Mouse (Mus musculus) frontal cortex, postnatal 10 days (tissue): ENCODE results near the gene Arhgap24.

Experiments used
- DNase-seq, 2 experiments: peaks; one replicate each; pipeline ENCODE4 v3.0.0; 2022; ENCODE audit warnings: low spot score in 2 of 2, mixed read lengths in 1 of 2

The Arhgap24 gene

GRCm38 (mm10) chr5:102498747-102499146 is 17.6 kb downstream of the Arhgap24 start:
- no peak for DNase-seq

DNA sequence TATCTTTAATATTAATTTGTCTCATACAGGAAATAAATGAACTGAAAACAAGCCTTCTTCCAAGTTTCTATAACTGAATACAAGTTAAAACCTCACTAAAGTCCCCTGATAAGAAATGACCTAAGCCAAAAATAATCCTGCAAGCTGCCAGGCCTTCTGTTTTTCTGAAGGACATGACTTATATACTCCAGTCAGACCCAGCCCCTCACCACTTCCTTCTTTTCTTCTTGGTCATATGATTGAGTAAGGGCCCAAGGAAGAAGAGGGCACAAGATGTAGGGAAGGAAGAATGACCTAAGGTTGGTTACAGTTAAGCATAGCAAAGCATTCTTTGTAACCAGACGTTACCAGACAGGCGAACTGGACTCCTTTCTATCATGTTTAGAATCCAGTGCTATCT is 21.1 kb downstream of the Arhgap24 start:
- no peak for DNase-seq

- DNase-seq, result no peak
These were observed 21.9 kb downstream of the Arhgap24 start for GRCm38 (mm10) chr5:102503066-102503465.

- no peak for DNase-seq
These were observed 22.7 kb downstream of the Arhgap24 start for GRCm38 (mm10) chr5:102503868-102504267.

DNA sequence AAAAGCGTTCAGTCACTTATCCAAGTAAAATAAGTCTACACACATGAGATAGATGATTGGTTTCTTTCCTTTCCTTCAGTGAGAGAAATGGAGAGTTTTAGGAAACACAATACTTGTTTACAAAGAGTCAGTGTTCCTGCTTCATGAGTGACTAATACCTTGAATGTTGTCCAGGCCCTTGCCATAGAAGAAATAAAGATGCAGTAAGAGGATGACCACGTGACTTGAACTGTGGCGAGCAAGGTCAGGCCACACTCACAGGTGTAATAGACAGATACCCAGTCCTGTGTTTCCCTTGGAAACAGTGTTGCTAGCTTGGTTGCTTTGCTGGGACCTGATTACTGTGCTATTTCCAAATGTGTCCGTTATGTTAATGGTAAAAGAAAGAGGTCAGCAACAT is 23.4 kb downstream of the Arhgap24 start:
- no peak for DNase-seq

DNA sequence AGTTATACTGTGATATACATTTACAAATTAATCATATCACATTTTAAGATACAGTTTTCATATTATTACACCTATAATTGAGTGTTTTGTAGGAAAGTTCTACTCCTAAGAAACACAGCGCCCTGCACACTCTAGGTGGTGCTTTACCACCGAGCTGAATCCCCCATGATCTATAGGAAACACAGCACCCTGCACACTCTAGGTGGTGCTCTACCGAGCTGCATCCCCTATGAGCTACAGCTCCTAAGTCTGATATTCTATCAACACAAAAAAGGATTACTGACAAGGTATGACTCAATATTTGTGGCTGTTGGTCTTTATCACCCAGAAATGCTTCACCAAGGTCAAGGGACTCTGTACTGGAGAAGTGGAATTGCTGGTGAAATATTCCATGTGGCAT is 27.0 kb downstream of the Arhgap24 start:
- DNase-seq, result no peak

DNA sequence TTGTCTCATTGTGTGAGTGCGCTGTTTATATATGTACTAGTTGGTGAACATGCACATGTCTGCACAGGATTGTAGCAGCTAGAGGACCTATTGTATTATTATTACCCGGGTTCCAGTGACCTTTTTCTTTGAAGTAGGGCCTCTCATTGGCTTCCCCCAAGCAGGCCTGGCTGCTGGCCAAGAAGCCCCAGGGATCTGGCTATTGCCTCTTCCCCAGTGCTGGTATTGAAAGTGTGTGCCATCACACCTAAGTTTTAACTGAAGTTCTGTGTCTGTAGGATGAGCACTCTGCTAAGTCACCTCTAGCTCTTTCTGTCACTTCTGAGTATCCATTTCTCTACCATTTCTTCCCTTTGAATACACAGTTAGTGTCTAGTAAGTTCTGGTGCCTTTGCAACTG is 28.2 kb downstream of the Arhgap24 start:
- no peak for DNase-seq

DNA sequence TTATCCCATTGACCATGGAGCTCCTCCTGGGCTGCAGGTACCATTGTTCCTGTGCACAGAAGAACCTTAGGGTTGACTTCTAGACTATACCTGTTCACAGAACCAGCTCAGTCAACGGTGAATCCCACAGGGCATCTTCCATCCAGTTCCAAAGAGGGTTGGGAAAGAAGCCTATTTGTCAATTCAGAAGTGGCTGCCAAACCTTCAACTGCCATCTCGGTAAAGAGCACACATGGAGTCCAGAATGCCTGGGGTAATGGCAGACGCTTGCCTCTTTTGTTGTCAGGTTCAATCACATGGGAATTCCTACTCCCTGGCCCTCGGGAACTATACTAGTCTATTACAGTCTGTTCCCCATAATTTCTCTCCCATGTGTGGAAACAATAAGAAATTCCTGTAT is 30.5 kb downstream of the Arhgap24 start:
- DNase-seq, result no peak

- DNase-seq, result no peak
These were observed 34.3 kb downstream of the Arhgap24 start for GRCm38 (mm10) chr5:102515496-102515895.

DNA sequence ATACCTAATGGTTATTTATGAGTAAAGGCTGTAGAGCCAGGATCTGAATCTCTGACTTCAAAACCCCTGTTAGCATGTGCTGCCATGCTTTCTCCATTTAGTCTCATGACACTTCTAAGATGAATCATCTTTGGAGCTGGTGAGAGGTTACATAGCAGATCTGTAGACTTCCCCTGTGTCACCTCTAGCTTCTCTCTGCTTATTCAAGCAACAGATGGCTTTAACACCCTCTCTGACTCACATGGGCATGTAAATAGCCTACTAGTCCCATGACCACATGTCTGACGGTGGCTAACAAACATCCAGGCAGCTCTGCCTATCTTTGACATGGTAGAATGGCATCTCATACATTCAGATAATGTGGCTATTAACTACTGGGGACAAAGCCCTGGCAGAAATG is 39.3 kb downstream of the Arhgap24 start:
- no peak for DNase-seq

- DNase-seq, result no peak
These were observed 54.1 kb downstream of the Arhgap24 start for GRCm38 (mm10) chr5:102535311-102535710.

DNA sequence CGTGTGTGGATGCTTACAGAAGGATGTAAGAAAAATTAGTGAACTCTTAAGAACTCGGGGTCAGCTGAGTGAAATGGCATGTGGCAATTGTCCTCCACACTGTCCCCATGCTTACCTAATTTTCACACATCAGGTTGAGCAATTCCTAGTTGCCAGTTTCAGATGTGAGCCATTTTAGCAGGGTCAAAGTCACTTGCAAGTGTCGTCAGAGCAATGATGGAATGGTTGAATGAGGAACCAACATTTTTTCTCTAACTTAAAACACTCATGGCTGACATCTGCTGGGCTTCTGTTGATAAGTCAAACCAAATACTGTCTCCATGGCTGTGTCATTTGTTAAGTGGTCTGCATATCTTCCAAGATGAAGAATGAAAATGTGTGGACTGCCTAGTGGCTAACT is 56.6 kb downstream of the Arhgap24 start:
- no peak for DNase-seq

GRCm38 (mm10) chr5:102546296-102546695 is 65.1 kb downstream of the Arhgap24 start:
- no peak for DNase-seq

DNA sequence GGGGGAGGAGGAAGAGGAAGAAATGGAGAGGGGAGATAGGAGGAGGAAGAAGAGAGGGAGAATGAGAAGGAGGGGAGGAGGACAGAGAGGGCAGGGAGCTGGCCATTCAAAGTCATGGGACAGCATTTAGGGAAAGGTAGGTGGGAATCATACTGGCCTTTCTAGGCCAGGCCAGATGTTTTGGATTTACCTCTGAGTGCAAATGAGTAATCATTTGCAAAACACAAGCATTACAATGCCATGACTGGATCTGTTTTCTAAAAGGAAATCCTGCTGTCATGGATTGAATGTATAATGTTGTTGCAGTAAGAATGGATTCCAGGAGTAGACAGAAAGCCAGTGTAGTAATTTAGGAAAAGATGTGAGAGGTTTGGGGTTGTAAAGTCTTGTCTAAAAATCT is 66.6 kb downstream of the Arhgap24 start:
- no peak for DNase-seq

DNA sequence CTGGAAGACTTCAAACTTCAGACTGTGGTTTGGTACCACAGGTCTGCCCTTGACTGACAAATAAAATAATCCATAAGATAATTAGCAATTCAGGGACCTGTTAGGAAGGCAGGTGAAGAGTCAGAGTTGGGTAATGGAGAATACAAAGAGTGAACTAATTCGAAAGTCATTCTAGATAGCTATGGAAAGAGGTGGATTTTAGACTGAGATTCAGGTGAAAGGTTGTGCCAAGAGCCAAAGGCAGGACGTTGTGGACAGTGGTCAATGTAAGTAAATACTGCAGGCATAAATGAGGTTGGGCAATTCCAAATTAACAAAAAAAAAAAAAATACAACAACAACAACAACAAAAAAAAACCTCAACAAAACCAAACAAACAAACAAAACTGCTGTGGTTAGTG is 67.2 kb downstream of the Arhgap24 start:
- DNase-seq, result no peak

DNA sequence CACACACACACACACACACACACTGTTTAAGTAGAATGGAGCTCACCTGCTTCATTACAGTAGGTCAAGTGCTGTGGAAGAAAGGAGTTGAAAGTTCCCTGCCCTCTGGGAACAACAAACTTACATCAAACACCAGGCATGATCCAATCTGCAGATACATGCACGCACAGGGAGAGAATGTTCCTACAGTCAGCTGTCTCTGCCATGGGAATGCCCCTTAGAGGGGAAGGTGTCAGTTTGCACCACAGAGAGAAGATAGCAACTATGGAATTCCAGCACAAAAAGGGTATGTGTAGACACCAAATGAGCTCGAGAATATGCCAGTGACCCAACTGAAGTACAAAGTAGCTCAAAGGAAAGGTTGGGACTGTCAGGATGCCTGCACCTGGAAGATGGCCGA is 69.0 kb downstream of the Arhgap24 start:
- no peak for DNase-seq

DNA sequence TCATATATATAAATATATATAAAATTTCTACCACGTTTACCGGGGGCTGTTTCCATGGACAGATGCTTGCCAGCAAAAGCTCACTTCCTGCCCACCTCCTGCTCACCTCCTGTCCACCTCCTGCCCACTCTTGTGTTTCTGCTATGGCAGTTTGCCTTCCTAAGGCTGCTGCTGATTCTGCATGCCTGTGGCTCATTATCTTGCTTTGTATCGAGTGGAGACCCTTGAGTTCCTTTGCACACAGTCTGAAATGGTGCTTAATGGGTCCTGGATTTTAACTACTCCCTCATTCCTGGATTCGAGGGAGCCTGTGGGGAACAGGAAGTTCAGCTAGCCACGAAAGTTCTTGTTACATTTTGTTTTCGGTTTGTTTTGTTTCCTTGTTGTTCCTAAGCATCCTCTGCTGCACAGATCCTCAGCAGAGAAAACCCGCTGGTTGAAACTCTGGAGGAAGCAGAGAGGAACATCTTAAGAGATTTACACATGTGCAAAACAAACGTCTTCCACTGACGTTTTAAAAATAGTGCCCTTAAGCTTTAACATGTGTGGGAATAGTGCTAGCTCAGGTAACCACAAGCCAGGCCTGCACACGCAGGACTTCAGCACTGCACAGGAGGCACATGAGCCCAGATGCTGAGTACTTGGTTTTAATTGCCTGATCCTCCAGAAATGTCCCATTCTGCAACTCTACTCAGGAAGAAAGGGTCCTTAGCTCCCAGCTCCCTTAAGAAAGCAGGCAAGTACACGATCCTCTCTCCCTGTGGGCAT is 69.9 kb downstream of the Arhgap24 start:
- DNase-seq, result no peak

- DNase-seq, result no peak
These were observed 71.3 kb downstream of the Arhgap24 start for GRCm38 (mm10) chr5:102552533-102552932.

DNA sequence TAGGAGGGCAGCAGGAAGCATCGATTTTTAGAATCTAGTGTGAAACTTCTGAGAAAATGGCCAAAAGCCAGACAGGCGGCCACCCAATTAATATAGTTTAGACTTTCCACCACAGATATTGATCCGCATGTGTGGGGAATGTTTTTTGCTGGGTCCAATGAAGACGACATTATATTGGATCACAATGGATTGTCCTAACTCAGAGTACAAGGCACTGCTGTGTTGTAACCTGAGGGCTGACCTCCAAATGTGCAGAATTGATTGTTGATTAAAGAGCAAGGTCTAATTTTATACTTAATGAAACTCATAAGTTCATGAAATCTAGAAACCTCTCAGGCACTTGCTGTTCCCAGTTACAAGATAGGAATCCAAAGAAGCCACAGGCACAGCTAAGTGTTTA is 74.8 kb downstream of the Arhgap24 start:
- DNase-seq, result no peak

DNA sequence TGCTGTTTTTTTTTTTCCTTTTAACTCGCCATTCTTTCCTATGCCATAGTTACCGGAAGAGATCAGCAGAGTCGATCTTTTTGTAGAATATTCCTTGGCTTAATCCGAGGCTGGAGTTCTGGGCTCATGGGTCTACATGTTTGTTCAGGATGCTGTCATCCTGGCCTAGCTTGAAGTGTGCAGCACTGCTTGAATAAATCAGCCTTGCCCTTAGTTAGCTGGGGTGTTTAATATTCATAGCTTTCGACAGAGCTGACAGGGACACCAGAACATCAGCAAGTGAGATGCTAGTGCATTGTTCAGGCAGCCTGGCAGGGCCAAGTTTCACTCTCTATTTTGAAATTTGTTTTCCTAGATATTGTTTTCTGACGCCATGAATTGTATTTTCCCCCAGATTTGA is 79.1 kb downstream of the Arhgap24 start:
- DNase-seq, result no peak

- no peak for DNase-seq
These were observed 82.8 kb downstream of the Arhgap24 start for GRCm38 (mm10) chr5:102563971-102564370.

- DNase-seq, result no peak
These were observed 87.6 kb downstream of the Arhgap24 start for GRCm38 (mm10) chr5:102568764-102569163.

DNA sequence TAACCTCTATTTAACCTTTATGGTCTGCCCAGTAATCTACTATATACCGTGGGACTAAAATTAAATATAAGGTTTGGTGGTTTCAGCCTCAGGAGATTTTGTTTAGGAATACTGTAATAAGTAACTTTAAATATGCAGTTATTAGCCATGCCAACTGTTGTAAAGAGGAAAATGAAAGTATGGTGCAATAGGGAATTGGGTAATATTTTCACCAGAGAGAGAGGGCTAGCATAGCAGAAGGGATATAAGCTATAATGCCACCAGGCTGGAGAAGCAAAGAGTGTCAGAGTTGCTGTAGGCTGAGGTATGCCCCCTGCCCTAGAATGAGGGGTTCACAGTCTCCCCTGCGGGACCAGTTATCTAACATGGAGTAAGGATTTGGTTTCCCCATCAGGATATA is 90.3 kb downstream of the Arhgap24 start:
- DNase-seq, result no peak

DNA sequence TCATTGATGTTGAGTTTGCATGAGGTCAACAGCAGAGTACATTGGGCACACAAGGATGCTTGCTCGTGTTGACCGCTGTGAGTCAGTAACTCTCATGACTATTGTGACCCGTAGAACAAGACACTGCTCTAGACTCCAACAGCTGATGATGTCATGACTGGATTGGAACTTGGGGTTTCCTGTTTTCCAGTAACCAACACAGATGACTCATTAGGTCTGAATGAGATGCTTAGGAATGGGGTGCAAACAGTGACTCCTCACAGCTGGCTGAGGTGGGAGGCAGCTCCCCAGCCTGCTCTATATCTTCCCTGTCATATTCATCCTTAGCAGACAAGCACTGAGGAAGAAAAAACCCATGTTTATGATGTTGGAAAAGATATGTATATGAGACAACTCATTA is 95.6 kb downstream of the Arhgap24 start:
- DNase-seq, result no peak
